Mouse (Mus musculus): ENCODE results near the gene Itga11.

DNA sequence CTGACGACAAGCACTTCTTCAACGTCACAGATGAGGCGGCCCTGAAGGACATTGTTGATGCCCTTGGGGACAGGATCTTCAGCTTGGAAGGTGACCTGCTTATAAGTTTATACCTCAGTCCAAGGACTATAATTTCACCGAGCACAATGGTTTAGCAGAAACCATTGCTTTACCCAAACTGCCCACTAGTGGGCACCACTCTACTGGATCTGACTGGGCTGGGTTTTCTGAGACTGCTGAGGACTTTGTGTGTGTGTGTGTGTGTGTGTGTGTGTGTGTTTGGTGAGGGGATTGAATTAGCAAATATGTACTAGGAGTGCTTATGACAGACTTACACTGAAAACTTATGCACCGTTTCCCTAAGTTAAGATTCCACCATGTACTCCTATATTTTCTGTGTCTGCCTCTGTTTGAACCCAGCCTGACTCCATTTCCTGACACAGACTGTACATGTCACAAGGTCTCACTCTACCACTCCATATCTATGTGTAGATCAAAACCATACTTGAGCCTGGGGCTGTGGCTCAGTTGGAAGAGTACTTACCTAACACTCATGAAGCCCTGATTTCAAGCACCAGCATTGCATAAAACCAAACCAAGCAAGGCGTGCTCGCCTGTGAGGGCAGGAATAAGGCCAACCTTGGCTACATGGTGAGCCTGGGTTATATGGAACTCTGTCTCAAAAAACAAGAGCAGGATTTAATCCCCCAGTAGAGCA, 67.1 kb downstream of the Itga11 start:
- TF ChIP-seq CTCF (conservative IDR thresholded peaks at IDR 0.05; ENCODE audit: low read length) (peak; percentile 92), POU5F1 (IDR thresholded peaks at IDR 0.05; ENCODE audit: borderline replicate concordance, low read length) (no peak), NANOG (IDR thresholded peaks at IDR 0.05; ENCODE audit: borderline replicate concordance, low read length) (no peak)

Measured in E14TG2a.4 (cell line).